Mouse (Mus musculus): ENCODE data around the gene Chek2.
A peak's percentile ranks its signal among the peaks of the same experiment; 100 is the strongest.

The Chek2 gene

DNA sequence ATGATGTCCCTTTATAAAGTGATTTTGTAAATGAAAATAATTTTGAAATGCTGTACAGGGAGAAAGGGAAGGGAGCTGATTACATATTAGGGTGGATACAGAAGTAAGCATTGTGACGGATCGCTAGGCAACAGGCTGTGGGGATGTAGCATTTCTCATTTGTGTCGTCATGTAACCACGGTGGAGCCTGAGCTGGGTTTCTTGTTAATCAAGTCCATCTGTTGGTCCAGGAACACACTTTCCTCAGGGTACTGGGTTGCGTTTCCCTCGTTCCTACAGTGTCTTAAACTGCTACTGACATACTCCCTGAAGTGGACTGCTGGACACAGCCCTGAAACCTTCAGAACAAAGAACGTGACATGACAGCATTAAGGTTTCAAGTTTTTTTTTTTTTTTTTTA lies 58.4 kb downstream of the Chek2 start:
- DNase-seq (ENCODE audit: extremely low spot score, low spot score), result peak; percentile 33

DNA sequence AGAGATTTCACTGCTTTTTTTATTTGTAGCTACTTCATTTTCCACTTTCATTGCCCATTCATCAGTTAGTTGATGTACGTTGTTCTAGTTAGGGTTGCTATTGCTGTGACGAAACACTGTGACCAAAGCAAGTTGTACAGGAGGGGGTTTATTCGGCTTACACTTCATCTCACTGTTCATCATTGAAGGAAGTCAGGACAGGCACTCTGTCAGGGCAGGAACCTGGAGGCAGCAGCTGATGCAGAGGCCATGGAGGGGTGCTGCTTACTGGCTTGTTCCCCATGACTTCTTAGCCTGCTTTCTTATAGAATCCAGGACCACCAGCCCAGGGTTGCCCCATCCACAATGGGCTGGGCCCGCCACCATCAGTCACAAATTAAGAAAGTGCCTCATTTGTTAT lies 59.0 kb downstream of the Chek2 start:
- DNase-seq (ENCODE audit: extremely low spot score, low spot score), result no peak

DNA sequence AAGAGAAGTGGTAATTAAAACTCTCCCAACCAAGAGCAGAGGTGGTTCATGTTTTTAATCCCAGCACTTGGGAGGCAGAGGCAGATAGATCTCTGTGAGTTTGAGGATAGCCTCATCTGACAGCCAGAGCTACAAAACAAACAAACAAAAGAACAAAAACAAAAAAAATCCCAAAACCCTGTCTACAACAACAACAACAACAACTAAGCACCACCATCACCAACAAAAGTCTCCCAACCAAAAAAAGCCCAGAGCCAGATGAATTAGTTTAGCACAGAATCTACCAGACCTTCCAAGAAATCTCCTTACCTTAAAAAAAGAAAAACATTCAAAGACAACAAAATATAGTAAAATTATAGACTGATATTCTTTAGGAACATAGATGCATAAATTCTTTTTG lies 60.6 kb downstream of the Chek2 start:
- DNase-seq (ENCODE audit: extremely low spot score, low spot score), result no peak

DNA sequence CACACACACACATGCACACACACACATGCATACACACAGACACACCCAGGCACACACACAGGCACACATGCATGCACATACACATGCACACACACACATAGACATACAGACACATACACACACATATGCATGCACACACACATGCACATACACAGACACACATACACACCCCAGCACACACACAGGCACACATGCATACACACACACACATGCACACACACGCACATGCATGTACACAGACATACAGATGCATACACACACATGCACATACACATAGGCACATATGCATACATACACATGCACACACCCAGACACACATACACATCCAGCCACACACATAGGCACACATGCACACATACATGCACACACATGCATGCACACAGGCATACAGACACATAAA lies 66.9 kb downstream of the Chek2 start:
- DNase-seq (ENCODE audit: extremely low spot score, low spot score), result no peak

DNA sequence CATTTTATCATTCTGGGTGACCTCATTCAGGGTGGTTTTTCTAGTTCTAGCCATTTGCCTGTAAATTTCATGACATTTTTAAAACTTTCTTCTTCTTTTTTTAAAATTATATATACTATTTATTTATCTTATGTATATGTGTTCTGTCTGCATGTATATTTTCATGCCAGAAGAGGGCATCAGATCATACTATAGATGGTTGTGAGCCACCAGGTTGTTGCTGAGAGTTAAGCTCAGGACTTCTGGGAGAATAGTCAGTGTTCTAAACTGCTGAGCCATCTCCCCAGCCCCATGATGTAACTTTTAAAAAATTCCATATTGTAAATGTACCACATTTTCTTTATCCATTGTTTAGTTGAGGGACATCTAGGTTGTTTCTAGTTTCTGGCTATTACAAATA lies 69.1 kb downstream of the Chek2 start:
- no peak for DNase-seq (ENCODE audit: extremely low spot score, low spot score)

DNA sequence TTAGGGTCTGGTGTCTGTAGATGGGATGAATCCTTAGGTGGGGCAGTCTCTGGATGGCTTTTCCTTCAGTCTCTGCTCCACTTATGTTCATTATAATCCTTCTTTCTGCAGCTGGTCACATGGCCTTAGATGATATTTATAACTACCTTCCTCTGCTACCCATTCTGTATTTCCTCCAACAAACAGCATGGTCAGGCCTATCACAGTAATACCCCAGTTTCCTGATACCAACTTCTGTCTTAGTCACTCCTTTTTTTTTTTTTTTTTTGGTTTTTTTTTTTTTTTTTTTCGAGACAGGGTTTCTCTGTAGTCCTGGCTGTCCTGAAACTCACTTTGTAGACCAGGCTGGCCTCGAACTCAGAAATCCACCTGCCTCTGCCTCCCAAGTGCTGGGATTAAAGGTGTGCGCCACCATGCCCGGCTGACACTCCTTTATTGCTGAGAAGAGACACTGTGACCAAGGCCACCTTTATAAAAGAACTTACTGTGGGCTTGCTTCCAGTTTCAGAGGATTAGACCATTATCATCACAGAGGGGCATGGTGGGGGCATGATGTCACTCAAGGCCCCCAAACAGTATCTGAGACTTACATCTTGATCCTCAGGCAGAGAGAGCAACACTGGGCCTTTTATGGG lies 70.3 kb downstream of the Chek2 start:
- DNase-seq (ENCODE audit: extremely low spot score, low spot score), result no peak

DNA sequence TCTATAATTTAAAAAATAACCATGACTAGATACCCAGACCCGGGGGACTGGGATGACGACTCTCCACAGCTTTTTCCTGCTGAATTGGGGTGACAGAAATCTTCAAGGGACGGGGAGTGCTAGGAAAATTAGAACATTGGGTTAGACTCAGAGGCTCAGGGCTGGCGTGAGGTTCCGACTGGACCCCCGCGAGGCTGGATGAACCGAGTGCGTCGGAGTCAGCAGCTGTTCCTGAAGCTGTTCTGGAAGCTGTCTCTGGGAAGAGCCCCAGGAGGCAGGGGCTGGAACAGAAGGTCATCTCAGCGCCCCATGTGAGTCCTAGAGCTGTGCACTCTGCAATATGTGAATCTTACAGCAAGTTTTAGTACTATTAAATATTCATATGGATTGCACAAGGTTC lies 75.1 kb downstream of the Chek2 start:
- DNase-seq (ENCODE audit: extremely low spot score, low spot score), result no peak

DNA sequence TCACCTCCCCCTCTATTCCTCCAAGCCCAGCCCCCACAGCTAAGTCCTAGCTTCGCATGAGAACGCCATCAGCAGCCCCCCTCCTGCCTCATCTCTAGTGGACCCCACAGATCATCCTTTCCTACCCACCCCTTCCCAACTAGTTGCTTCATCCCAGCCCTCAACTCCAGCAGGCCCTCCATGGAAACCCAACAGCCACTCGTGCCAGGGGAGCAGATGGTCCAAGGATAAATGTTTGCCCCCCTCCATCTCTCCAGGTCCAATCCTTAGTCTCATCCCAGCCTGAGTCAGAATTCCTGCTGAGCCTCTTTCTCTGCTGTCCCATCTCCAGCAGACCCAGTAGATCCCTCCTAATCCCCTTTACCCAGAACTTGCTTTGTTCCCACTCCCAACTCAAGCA lies 76.5 kb downstream of the Chek2 start:
- no peak for DNase-seq (ENCODE audit: extremely low spot score, low spot score)

DNA sequence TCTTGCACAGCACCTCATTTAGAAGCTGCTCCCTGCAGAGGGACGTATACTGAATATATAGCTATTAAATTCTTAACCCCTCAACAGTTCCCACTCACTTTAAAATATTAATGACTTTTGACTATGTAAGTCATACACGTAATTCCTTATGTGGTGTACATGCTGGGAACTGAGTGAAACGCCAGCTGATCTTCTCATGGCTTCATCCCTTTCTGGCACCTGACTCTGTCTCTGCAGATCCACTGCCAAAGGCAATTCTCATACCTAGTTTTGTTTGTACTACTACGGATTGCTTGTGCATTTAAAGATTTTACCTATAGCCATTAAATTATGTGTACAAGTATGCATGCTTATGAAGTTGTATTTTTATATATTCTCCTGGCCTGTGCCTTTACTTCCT lies 79.8 kb downstream of the Chek2 start:
- no peak for DNase-seq (ENCODE audit: extremely low spot score, low spot score)

DNA sequence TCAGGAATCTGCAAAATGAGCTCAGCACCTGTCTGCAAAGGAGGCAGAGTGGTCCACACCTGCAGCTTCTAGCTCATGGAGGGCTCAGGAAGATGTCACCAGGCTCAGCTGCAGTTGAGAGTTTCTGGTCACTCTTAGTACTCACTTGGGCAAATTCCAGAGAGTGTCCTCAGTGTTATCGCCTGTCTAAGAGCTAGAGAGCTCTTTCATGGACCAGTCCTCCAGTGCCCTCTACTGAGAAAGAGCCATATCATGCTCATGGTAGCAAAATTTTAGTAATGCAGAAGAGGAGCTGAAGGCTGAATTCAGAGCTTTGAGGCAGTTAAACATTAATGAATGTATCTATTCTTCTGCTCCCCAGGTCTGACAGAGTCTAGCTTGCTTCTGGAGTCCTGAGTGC lies 83.6 kb downstream of the Chek2 start:
- no peak for DNase-seq (ENCODE audit: extremely low spot score, low spot score)

All from neural tube, embryonic 10.5 days (tissue).